Mouse (Mus musculus): ENCODE data around the gene Gm49354. TPM values are rescaled to one million over a fixed set of nuclear protein-coding genes. Genes with fewer than 3 reads are reported as not detected.
A peak's percentile ranks its signal among the peaks of the same experiment; 100 is the strongest.
"Not testable (repeated sequence)": the region's sequence is repeated elsewhere in the genome, so short reads cannot be mapped to it uniquely, and the experiment has no call there.

The Gm49354 gene
- polyA plus RNA-seq, 1 experiment from 2014 or later: not detected

GRCm38 (mm10) chr13:59746711-59747110 is 35.3 kb downstream of the Gm49354 start, which contains the start of gene 1700014D04Rik:
TSS of gene 1700014D04Rik (minus strand) at chr13:59746752.
- H3K27ac ChIP-seq (ENCODE audit: low read depth, low read length): no peak within 1 kb of the TSS
- 80% methylated on average over 9 of the region's 9 CpGs for WGBS
- ATAC-seq (ENCODE audit: low FRiP score) (no peak), DNase-seq (ENCODE audit: low spot score, missing footprints) (no peak)
- H3K4me1 ChIP-seq (ENCODE audit: control insufficient read depth, insufficient read depth, low read length): no peaks in the 10 kb centered on the region
- H3K36me3 ChIP-seq (ENCODE audit: control insufficient read depth, insufficient read depth, low read length): no peaks in the 10 kb centered on the region
- H3K4me2 ChIP-seq: no peak within 1 kb of the TSS
- no peaks in the 10 kb centered on the region for H3K9me3 ChIP-seq (ENCODE audit: control insufficient read depth, low read length)
- no peaks in the 10 kb centered on the region for H3K27me3 ChIP-seq (ENCODE audit: control insufficient read depth, insufficient read depth, low read length)
- H3K4me3 ChIP-seq (ENCODE audit: low read depth, low read length): no peak within 1 kb of the TSS
- H3K9ac ChIP-seq (ENCODE audit: low read length): no peak within 1 kb of the TSS

GRCm38 (mm10) chr13:59746164-59746563 is 35.9 kb downstream of the Gm49354 start:
- H3K9me3 ChIP-seq (ENCODE audit: control insufficient read depth, low read length): no peaks in the 10 kb centered on the region
- DNase-seq (ENCODE audit: low spot score, missing footprints) (no peak), ATAC-seq (ENCODE audit: low FRiP score) (no peak)
- H3K9ac ChIP-seq (ENCODE audit: low read length): no peak overlapping the region
- WGBS: 68% methylated on average over 6 of the region's 6 CpGs
- H3K27me3 ChIP-seq (ENCODE audit: control insufficient read depth, insufficient read depth, low read length): no peaks in the 10 kb centered on the region
- no peaks in the 10 kb centered on the region for H3K36me3 ChIP-seq (ENCODE audit: control insufficient read depth, insufficient read depth, low read length)
- H3K27ac ChIP-seq (ENCODE audit: low read depth, low read length): no peak overlapping the region
- no peaks in the 10 kb centered on the region for H3K4me1 ChIP-seq (ENCODE audit: control insufficient read depth, insufficient read depth, low read length)
- H3K4me2 ChIP-seq: no peak overlapping the region
- no peak overlapping the region for H3K4me3 ChIP-seq (ENCODE audit: low read depth, low read length)

GRCm38 (mm10) chr13:59745462-59745861 is 36.6 kb downstream of the Gm49354 start:
- H3K4me3 ChIP-seq (ENCODE audit: low read depth, low read length): no peak overlapping the region
- WGBS: 89% methylated on average over 6 of the region's 6 CpGs
- H3K9ac ChIP-seq (ENCODE audit: low read length): no peak overlapping the region
- no peak for DNase-seq (ENCODE audit: low spot score, missing footprints)
- no peaks in the 10 kb centered on the region for H3K27me3 ChIP-seq (ENCODE audit: control insufficient read depth, insufficient read depth, low read length)
- no peak overlapping the region for H3K27ac ChIP-seq (ENCODE audit: low read depth, low read length)
- H3K9me3 ChIP-seq (ENCODE audit: control insufficient read depth, low read length): no peaks in the 10 kb centered on the region
- no peak for ATAC-seq (ENCODE audit: low FRiP score)
- H3K4me2 ChIP-seq: no peak overlapping the region
- H3K4me1 ChIP-seq (ENCODE audit: control insufficient read depth, insufficient read depth, low read length): no peaks in the 10 kb centered on the region
- H3K36me3 ChIP-seq (ENCODE audit: control insufficient read depth, insufficient read depth, low read length): no peaks in the 10 kb centered on the region

- no peak overlapping the region for H3K27ac ChIP-seq (ENCODE audit: low read depth, low read length)
- 83% methylated on average over 10 of the region's 10 CpGs for WGBS
- no peak for ATAC-seq (ENCODE audit: low FRiP score)
- no peaks in the 10 kb centered on the region for H3K27me3 ChIP-seq (ENCODE audit: control insufficient read depth, insufficient read depth, low read length)
- H3K4me1 ChIP-seq (ENCODE audit: control insufficient read depth, insufficient read depth, low read length): no peaks in the 10 kb centered on the region
- no peak overlapping the region for H3K4me2 ChIP-seq
- DNase-seq (ENCODE audit: low spot score, missing footprints): no peak
- no peaks in the 10 kb centered on the region for H3K9me3 ChIP-seq (ENCODE audit: control insufficient read depth, low read length)
- no peak overlapping the region for H3K4me3 ChIP-seq (ENCODE audit: low read depth, low read length)
- H3K36me3 ChIP-seq (ENCODE audit: control insufficient read depth, insufficient read depth, low read length): no peaks in the 10 kb centered on the region
- H3K9ac ChIP-seq (ENCODE audit: low read length): no peak overlapping the region
Measured at GRCm38 (mm10) chr13:59741697-59742096, 40.3 kb downstream of the Gm49354 start.

- WGBS: 91% methylated on average over 11 of the region's 11 CpGs
- H3K27ac ChIP-seq (ENCODE audit: low read depth, low read length): no peak overlapping the region
- H3K27me3 ChIP-seq (ENCODE audit: control insufficient read depth, insufficient read depth, low read length): no peaks in the 10 kb centered on the region
- no peak overlapping the region for H3K4me2 ChIP-seq
- ATAC-seq (ENCODE audit: low FRiP score) (no peak), DNase-seq (ENCODE audit: low spot score, missing footprints) (no peak)
- no peak overlapping the region for H3K4me3 ChIP-seq (ENCODE audit: low read depth, low read length)
- no peaks in the 10 kb centered on the region for H3K4me1 ChIP-seq (ENCODE audit: control insufficient read depth, insufficient read depth, low read length)
- no peaks in the 10 kb centered on the region for H3K9me3 ChIP-seq (ENCODE audit: control insufficient read depth, low read length)
- H3K9ac ChIP-seq (ENCODE audit: low read length): no peak overlapping the region
- no peaks in the 10 kb centered on the region for H3K36me3 ChIP-seq (ENCODE audit: control insufficient read depth, insufficient read depth, low read length)
Measured at GRCm38 (mm10) chr13:59741096-59741495, 40.9 kb downstream of the Gm49354 start.

- WGBS: 92% methylated on average over 4 of the region's 4 CpGs
- DNase-seq (ENCODE audit: low spot score, missing footprints): no peak
- ATAC-seq (ENCODE audit: low FRiP score): no peak
Measured at GRCm38 (mm10) chr13:59739397-59739796, 42.6 kb downstream of the Gm49354 start.

GRCm38 (mm10) chr13:59738455-59738854 is 43.6 kb downstream of the Gm49354 start:
- Histone ChIP-seq H3K4me3 (ENCODE audit: low read depth, low read length) (no peak overlapping the region), H3K4me1 (ENCODE audit: control insufficient read depth, insufficient read depth, low read length) (no peaks in the 10 kb centered on the region), H3K9ac (ENCODE audit: low read length) (no peak overlapping the region), H3K9me3 (ENCODE audit: control insufficient read depth, low read length) (no peaks in the 10 kb centered on the region), H3K4me2 (no peak overlapping the region), H3K36me3 (ENCODE audit: control insufficient read depth, insufficient read depth, low read length) (no peaks in the 10 kb centered on the region), H3K27ac (ENCODE audit: low read depth, low read length) (no peak overlapping the region), H3K27me3 (ENCODE audit: control insufficient read depth, insufficient read depth, low read length) (no peaks in the 10 kb centered on the region)
- 80% methylated on average over 2 of the region's 2 CpGs for WGBS
- ATAC-seq (ENCODE audit: low FRiP score) (no peak), DNase-seq (ENCODE audit: low spot score, missing footprints) (no peak)

More at GRCm38 (mm10) chr13:59739397-59739796, 42.6 kb downstream of the Gm49354 start:
- Histone ChIP-seq H3K36me3 (ENCODE audit: control insufficient read depth, insufficient read depth, low read length) (no peaks in the 10 kb centered on the region), H3K4me2 (no peak overlapping the region), H3K9ac (ENCODE audit: low read length) (no peak overlapping the region), H3K9me3 (ENCODE audit: control insufficient read depth, low read length) (no peaks in the 10 kb centered on the region), H3K27me3 (ENCODE audit: control insufficient read depth, insufficient read depth, low read length) (no peaks in the 10 kb centered on the region), H3K27ac (ENCODE audit: low read depth, low read length) (no peak overlapping the region), H3K4me3 (ENCODE audit: low read depth, low read length) (no peak overlapping the region), H3K4me1 (ENCODE audit: control insufficient read depth, insufficient read depth, low read length) (no peaks in the 10 kb centered on the region)

- no peaks in the 10 kb centered on the region for H3K4me1 ChIP-seq (ENCODE audit: control insufficient read depth, insufficient read depth, low read length)
- H3K4me3 ChIP-seq (ENCODE audit: low read depth, low read length): no peak overlapping the region
- 33% methylated on average over 3 of the region's 3 CpGs for WGBS
- no peak overlapping the region for H3K9ac ChIP-seq (ENCODE audit: low read length)
- H3K27me3 ChIP-seq (ENCODE audit: control insufficient read depth, insufficient read depth, low read length): no peaks in the 10 kb centered on the region
- H3K9me3 ChIP-seq (ENCODE audit: control insufficient read depth, low read length): no peaks in the 10 kb centered on the region
- no peak for DNase-seq (ENCODE audit: low spot score, missing footprints)
- ATAC-seq (ENCODE audit: low FRiP score): peak; percentile 38; the same call in 1 of the 2 replicates
- no peak overlapping the region for H3K4me2 ChIP-seq
- H3K27ac ChIP-seq (ENCODE audit: low read depth, low read length): no peak overlapping the region
- H3K36me3 ChIP-seq (ENCODE audit: control insufficient read depth, insufficient read depth, low read length): no peaks in the 10 kb centered on the region
Measured at GRCm38 (mm10) chr13:59735190-59735589, 46.9 kb downstream of the Gm49354 start.

GRCm38 (mm10) chr13:59734347-59734746 is 47.7 kb downstream of the Gm49354 start:
- ATAC-seq (ENCODE audit: low FRiP score); H3K9me3 ChIP-seq (ENCODE audit: control insufficient read depth, low read length); H3K4me2 ChIP-seq; H3K4me3 ChIP-seq (ENCODE audit: low read depth, low read length); H3K36me3 ChIP-seq (ENCODE audit: control insufficient read depth, insufficient read depth, low read length); H3K27ac ChIP-seq (ENCODE audit: low read depth, low read length); DNase-seq (ENCODE audit: low spot score, missing footprints); H3K27me3 ChIP-seq (ENCODE audit: control insufficient read depth, insufficient read depth, low read length); H3K4me1 ChIP-seq (ENCODE audit: control insufficient read depth, insufficient read depth, low read length); H3K9ac ChIP-seq (ENCODE audit: low read length): not testable (repeated sequence)
- 40% methylated on average over 6 of the region's 6 CpGs for WGBS

GRCm38 (mm10) chr13:59733936-59734335 is 48.1 kb downstream of the Gm49354 start:
- Histone ChIP-seq H3K27ac (ENCODE audit: low read depth, low read length) (no peak overlapping the region), H3K9ac (ENCODE audit: low read length) (no peak overlapping the region), H3K9me3 (ENCODE audit: control insufficient read depth, low read length) (no peaks in the 10 kb centered on the region), H3K4me1 (ENCODE audit: control insufficient read depth, insufficient read depth, low read length) (no peaks in the 10 kb centered on the region), H3K27me3 (ENCODE audit: control insufficient read depth, insufficient read depth, low read length) (no peaks in the 10 kb centered on the region), H3K36me3 (ENCODE audit: control insufficient read depth, insufficient read depth, low read length) (no peaks in the 10 kb centered on the region), H3K4me2 (no peak overlapping the region), H3K4me3 (ENCODE audit: low read depth, low read length) (no peak overlapping the region)
- ATAC-seq (ENCODE audit: low FRiP score) (no peak), DNase-seq (ENCODE audit: low spot score, missing footprints) (no peak)
- 78% methylated on average over 3 of the region's 4 CpGs for WGBS

All from midbrain, embryonic 11.5 days (tissue).